Mouse (Mus musculus): ENCODE measurements around the gene Sez6.

DNA sequence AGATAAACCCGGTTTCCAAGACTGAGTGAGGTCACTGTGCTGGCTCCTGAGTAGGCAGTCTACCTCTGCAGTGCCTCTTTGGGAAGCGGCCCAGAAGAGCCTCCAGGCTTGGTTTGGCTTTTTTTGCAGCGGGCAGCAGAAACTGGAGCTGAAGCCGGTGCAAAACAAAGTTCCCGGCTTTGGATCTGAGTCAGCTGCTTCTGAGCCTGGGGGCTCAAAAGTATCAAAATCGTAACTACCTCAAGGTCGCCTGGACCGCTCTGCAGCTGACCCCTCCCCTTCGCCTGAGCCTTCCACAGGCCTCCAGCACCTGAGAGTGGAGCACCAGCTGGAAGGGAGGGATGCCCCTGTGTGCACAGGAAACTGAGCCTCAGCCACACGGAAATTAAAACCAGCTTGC, 13.4 kb upstream of the Sez6 start:
- TF ChIP-seq MAFK (IDR thresholded peaks at IDR 0.05; ENCODE audit: insufficient read depth, low read depth, low read length): peak; percentile 72; the same call in 1 of the 2 replicates
- no peak for TF ChIP-seq ZC3H11A (IDR thresholded peaks at IDR 0.05; ENCODE audit: borderline replicate concordance, low read depth, low read length)
